Mouse (Mus musculus): Measurements from ENCODE around the gene 2200002D01Rik. TPM values are rescaled to one million over a fixed set of nuclear protein-coding genes. Genes with fewer than 3 reads are reported as not detected.

The 2200002D01Rik gene
- polyA plus RNA-seq, 1 experiment from 2014 or later, result 3.3 TPM

- H3K27ac ChIP-seq (ENCODE audit: low read depth), result no peak overlapping the region
These were observed 44.3 kb upstream of the 2200002D01Rik start for GRCm38 (mm10) chr7:29292458-29293098.

DNA sequence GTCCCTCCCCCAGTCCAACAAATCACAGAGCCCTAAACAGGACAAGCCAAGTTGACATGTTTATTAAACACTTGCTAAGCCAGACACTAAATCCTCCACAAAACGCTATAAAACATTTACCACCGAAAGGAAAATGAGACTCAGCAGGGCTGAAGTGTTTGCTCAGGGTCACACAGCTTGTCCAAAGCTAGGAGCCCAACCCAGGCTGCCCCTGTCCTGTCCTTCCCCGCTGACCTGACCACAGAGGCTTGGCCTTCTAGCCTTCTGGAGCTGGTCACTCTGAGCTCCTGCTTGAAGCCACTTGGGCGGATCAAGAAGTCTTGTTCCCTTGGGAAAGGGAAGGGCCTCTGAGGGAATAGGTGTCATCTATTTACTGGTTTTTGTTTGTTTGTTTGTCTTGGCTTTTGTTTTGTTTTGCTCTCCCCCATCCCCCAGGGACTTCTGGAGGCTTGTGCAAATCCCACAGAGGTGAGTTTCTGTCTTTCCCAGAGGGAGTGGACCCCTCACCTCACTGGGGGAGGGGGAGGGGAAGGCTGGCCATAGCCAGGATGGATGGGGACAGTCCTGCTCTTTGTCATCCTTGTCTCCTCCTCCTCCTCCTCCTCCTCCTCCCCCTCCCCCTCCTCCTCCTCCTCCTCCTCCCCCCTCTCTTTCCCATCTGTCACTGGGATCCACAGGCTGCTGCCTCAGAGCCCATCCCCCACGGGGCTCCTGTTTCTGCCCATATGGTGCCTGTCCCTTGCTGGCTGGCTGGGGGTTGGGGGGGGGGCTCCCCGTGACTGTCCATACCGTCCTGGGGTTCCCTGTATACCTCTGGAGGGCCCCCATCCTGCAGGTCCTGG lies 43.6 kb upstream of the 2200002D01Rik start:
- Histone ChIP-seq H3K4me2 (ENCODE audit: low read depth, low read length) (no peak overlapping the region), H3K4me3 (ENCODE audit: low read depth, low read length) (no peak overlapping the region), H3K9ac (replicated peaks) (no peak overlapping the region), H3K27ac (ENCODE audit: low read depth) (no peak overlapping the region), H3K27me3 (ENCODE audit: insufficient read depth, low read length) (0 out of 2 replicates have a peak, but pooled peaks cover 7% of the 10 kb centered on the region), H3K9me3 (ENCODE audit: low read length) (no peaks in the 10 kb centered on the region), H3K36me3 (replicated peaks; ENCODE audit: insufficient read depth, low read length) (no peaks in the 10 kb centered on the region), H3K4me1 (ENCODE audit: insufficient read depth) (peaks cover 22% of the 10 kb centered on the region)
- no peak for ATAC-seq
- no peak for DNase-seq
- TF ChIP-seq EP300 (IDR thresholded peaks at IDR 0.05; ENCODE audit: low read depth), result no peak
- no peak for TF ChIP-seq CTCF (IDR thresholded peaks at IDR 0.05; ENCODE audit: low read depth)
- WGBS (ENCODE audit: insufficient replicate concordance), result 44% methylated on average over 7 of the region's 7 CpGs

More at GRCm38 (mm10) chr7:29292458-29293098, 44.3 kb upstream of the 2200002D01Rik start:
- 36% methylated on average over 8 of the region's 8 CpGs for WGBS (ENCODE audit: insufficient replicate concordance)
- Histone ChIP-seq H3K36me3 (replicated peaks; ENCODE audit: insufficient read depth, low read length) (no peaks in the 10 kb centered on the region), H3K4me1 (ENCODE audit: insufficient read depth) (peaks cover 22% of the 10 kb centered on the region), H3K4me2 (ENCODE audit: low read depth, low read length) (no peak overlapping the region), H3K9me3 (ENCODE audit: low read length) (no peaks in the 10 kb centered on the region), H3K27me3 (ENCODE audit: insufficient read depth, low read length) (0 out of 2 replicates have a peak, but pooled peaks cover 7% of the 10 kb centered on the region), H3K4me3 (ENCODE audit: low read depth, low read length) (no peak overlapping the region), H3K9ac (replicated peaks) (no peak overlapping the region)
- ATAC-seq, result no peak
- TF ChIP-seq EP300 (IDR thresholded peaks at IDR 0.05; ENCODE audit: low read depth), result no peak
- TF ChIP-seq CTCF (IDR thresholded peaks at IDR 0.05; ENCODE audit: low read depth), result no peak
- DNase-seq, result no peak

DNA sequence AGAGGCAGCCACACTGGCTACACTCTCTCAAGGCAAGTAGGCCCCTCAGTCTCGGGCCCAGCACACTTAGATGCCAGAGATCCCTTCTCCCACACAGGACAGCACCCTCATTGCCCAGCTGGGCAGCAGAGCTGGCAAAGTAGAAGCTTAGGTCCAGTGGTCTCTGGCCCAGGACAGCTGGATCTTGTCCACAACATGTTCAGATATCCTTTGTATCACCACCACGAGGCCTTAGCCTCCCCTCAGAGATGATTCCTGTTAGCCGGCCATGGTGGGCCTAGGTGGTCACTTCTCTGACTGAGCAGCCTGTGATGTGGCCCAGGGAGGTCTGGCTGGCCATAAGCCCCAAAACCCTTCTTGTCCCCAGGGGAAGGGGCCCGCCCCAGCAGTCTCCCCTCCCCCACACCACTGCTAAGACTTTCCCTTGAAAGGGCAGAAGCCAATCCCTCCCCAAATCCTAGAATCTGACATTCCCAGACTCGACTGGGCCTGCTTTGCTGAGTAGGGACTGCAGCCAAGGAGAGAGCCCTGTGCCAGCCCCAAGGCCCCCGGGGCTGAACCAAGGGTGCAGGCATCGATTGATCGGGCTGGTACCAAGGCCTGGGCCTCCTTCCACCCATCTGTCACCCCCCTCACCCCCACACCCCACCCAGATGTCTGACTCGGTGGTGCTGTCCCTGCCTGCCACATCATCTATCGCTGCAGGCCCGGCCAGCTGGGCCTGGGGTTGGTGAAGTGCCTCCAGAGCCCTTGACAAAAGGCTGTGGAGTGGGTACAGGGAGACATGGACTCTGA lies 42.6 kb upstream of the 2200002D01Rik start:
- H3K27ac ChIP-seq (ENCODE audit: low read depth), result no peak overlapping the region
- peaks cover 22% of the 10 kb centered on the region for H3K4me1 ChIP-seq (ENCODE audit: insufficient read depth)
- no peak overlapping the region for H3K4me3 ChIP-seq (ENCODE audit: low read depth, low read length)
- H3K9ac ChIP-seq (replicated peaks), result no peak overlapping the region; the same call in 1 of the 2 replicates
- WGBS (ENCODE audit: insufficient replicate concordance), result 65% methylated on average over 11 of the region's 11 CpGs
- ATAC-seq, result no peak
- DNase-seq, result no peak
- TF ChIP-seq EP300 (IDR thresholded peaks at IDR 0.05; ENCODE audit: low read depth), result no peak
- no peaks in the 10 kb centered on the region for H3K36me3 ChIP-seq (replicated peaks; ENCODE audit: insufficient read depth, low read length)
- 0 out of 2 replicates have a peak, but pooled peaks cover 7% of the 10 kb centered on the region for H3K27me3 ChIP-seq (ENCODE audit: insufficient read depth, low read length)
- no peaks in the 10 kb centered on the region for H3K9me3 ChIP-seq (ENCODE audit: low read length)
- H3K4me2 ChIP-seq (ENCODE audit: low read depth, low read length), result peak overlapping the region; percentile 19; the same call in 1 of the 2 replicates

DNA sequence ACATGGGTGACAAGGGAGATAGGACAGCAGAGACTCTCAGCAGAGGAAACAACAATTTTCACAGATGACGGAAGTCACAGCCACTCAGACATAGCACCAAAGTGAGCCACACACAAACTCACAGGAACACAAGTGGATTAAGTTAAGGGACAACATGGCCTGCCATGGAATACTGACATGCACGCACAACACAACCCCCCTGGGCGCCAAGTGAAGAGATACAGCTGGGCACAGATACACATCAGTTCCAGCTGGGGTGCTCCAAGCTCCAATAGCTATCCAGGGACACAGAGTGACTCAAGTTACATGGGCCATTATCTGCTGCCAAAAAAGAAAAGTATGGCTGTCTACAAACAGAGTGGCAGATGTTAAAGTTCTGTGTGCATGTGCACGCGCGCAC lies 41.6 kb upstream of the 2200002D01Rik start:
- H3K4me2 ChIP-seq (ENCODE audit: low read depth, low read length), result peak overlapping the region; percentile 89; the same call in 1 of the 2 replicates
- H3K4me1 ChIP-seq (ENCODE audit: insufficient read depth), result peaks cover 22% of the 10 kb centered on the region
- H3K36me3 ChIP-seq (replicated peaks; ENCODE audit: insufficient read depth, low read length), result no peaks in the 10 kb centered on the region
- no peak for ATAC-seq
- no peak overlapping the region; the same call in 1 of the 2 replicates for H3K9ac ChIP-seq (replicated peaks)
- 0 out of 2 replicates have a peak, but pooled peaks cover 7% of the 10 kb centered on the region for H3K27me3 ChIP-seq (ENCODE audit: insufficient read depth, low read length)
- peak overlapping the region; percentile 53; the same call in 1 of the 2 replicates for H3K4me3 ChIP-seq (ENCODE audit: low read depth, low read length)
- 85% methylated on average over 6 of the region's 6 CpGs for WGBS (ENCODE audit: insufficient replicate concordance)
- no peaks in the 10 kb centered on the region for H3K9me3 ChIP-seq (ENCODE audit: low read length)
- TF ChIP-seq EP300 (IDR thresholded peaks at IDR 0.05; ENCODE audit: low read depth) (no peak), CTCF (IDR thresholded peaks at IDR 0.05; ENCODE audit: low read depth) (no peak)
- DNase-seq, result no peak
- H3K27ac ChIP-seq (ENCODE audit: low read depth), result no peak overlapping the region

DNA sequence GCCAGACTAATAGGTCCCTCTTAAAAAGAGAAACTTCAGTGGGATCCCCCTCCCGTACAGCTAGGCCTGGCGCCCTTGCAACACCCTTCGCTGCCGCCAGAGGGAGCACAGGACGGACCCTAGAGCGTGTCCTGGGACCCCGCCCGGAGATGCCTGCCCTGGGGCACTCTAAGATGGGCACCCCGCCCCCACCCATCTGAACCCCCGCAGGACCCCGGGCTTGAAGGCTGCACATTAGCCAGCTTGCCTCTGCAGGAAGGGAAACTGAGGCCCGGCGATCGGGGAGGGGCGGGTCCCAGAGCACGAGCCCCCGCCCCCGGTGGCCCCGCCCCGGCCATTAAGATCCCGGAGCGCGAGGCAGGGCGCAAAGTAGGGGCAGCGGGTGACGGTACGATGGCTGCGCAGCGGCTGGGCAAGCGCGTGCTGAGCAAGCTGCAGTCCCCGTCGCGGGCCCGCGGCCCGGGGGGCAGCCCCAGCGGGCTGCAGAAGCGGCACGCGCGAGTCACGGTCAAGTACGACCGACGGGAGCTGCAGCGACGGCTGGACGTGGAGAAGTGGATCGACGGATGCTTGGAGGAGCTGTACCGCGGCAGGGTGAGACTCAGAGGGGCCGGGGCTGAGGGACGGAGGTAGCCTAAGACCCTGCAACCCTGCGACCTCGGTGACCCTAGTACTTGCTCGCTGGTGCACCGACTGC lies 40.8 kb upstream of the 2200002D01Rik start, which contains the start of gene Ppp1r14a:
Gene Ppp1r14a, plus strand, starts transcription at position 367 of the 697 bp plus-strand sequence.
- DNase-seq (peak; percentile 80), ATAC-seq (peak; percentile 55; the same call in 1 of the 2 replicates)
- Histone ChIP-seq H3K4me1 (ENCODE audit: insufficient read depth) (peaks cover 22% of the 10 kb centered on the region), H3K9ac (replicated peaks) (peak within 1 kb of the TSS; percentile 37), H3K4me3 (ENCODE audit: low read depth, low read length) (peak within 1 kb of the TSS; percentile 53), H3K4me2 (ENCODE audit: low read depth, low read length) (peak within 1 kb of the TSS; percentile 89), H3K27me3 (ENCODE audit: insufficient read depth, low read length) (0 out of 2 replicates have a peak, but pooled peaks cover 7% of the 10 kb centered on the region), H3K9me3 (ENCODE audit: low read length) (no peaks in the 10 kb centered on the region), H3K27ac (ENCODE audit: low read depth) (peak within 1 kb of the TSS; percentile 24; the same call in 1 of the 2 replicates), H3K36me3 (replicated peaks; ENCODE audit: insufficient read depth, low read length) (no peaks in the 10 kb centered on the region)
- TF ChIP-seq EP300 (IDR thresholded peaks at IDR 0.05; ENCODE audit: low read depth), result no peak
- TF ChIP-seq CTCF (IDR thresholded peaks at IDR 0.05; ENCODE audit: low read depth), result peak; percentile 79
- 2% methylated on average over 56 of the region's 59 CpGs for WGBS (ENCODE audit: insufficient replicate concordance)
